Mouse (Mus musculus): ENCODE data around the gene Gm49337. TPM values are rescaled to one million over a fixed set of nuclear protein-coding genes. Genes with fewer than 3 reads are reported as not detected.
"Not testable (repeated sequence)": the region's sequence is repeated elsewhere in the genome, so short reads cannot be mapped to it uniquely, and the experiment has no call there.

The Gm49337 gene
- polyA plus RNA-seq, 1 experiment from 2014 or later = not detected

GRCm38 (mm10) chr4:116220071-116220650 is 47.0 kb downstream of the Gm49337 start:
- H3K9me3 ChIP-seq (replicated peaks) = no peaks in the 10 kb centered on the region
- H3K27ac ChIP-seq = peak overlapping the region; percentile 87
- 29% methylated on average over 6 of the region's 6 CpGs for WGBS (ENCODE audit: insufficient replicate concordance)
- H3K4me3 ChIP-seq = peak overlapping the region; percentile 71
- H3K27me3 ChIP-seq (replicated peaks) = peaks cover 11% of the 10 kb centered on the region; the same call in 1 of the 2 replicates
- ATAC-seq = no peak
- H3K4me2 ChIP-seq = peak overlapping the region; percentile 96
- peaks cover 18% of the 10 kb centered on the region for H3K4me1 ChIP-seq
- peak overlapping the region; percentile 81 for H3K9ac ChIP-seq
- no peaks in the 10 kb centered on the region for H3K36me3 ChIP-seq

GRCm38 (mm10) chr4:116220780-116221139 is 47.6 kb downstream of the Gm49337 start:
- Histone ChIP-seq H3K27me3 (replicated peaks) (peaks cover 11% of the 10 kb centered on the region; the same call in 1 of the 2 replicates), H3K9me3 (replicated peaks) (no peaks in the 10 kb centered on the region), H3K4me1 (peaks cover 18% of the 10 kb centered on the region), H3K4me3 (peak overlapping the region; percentile 71), H3K4me2 (peak overlapping the region; percentile 96), H3K27ac (peak overlapping the region; percentile 87), H3K9ac (peak overlapping the region; percentile 81), H3K36me3 (no peaks in the 10 kb centered on the region)
- peak; percentile 69 for ATAC-seq
- 4% methylated on average over 26 of the region's 26 CpGs for WGBS (ENCODE audit: insufficient replicate concordance)

GRCm38 (mm10) chr4:116221140-116221851 is 48.1 kb downstream of the Gm49337 start, which contains the start of gene Pik3r3:
Pik3r3 (plus strand) TSS chr4:116221618.
- H3K27ac ChIP-seq = peak within 1 kb of the TSS; percentile 87
- H3K36me3 ChIP-seq = no peaks in the 10 kb centered on the region
- peaks cover 18% of the 10 kb centered on the region for H3K4me1 ChIP-seq
- WGBS (ENCODE audit: insufficient replicate concordance) = 2% methylated on average over 53 of the region's 53 CpGs
- no peaks in the 10 kb centered on the region for H3K9me3 ChIP-seq (replicated peaks)
- peaks cover 11% of the 10 kb centered on the region; the same call in 1 of the 2 replicates for H3K27me3 ChIP-seq (replicated peaks)
- peak within 1 kb of the TSS; percentile 86 for H3K9ac ChIP-seq
- H3K4me3 ChIP-seq = peak within 1 kb of the TSS; percentile 71
- peak; percentile 100 for ATAC-seq
- H3K4me2 ChIP-seq = peak within 1 kb of the TSS; percentile 96

- ATAC-seq = no peak
- 2% methylated on average over 23 of the region's 23 CpGs for WGBS (ENCODE audit: insufficient replicate concordance)
- peak overlapping the region; percentile 87 for H3K27ac ChIP-seq
These were observed 49.0 kb downstream of the Gm49337 start for GRCm38 (mm10) chr4:116221996-116222842.

GRCm38 (mm10) chr4:116222843-116223119 is 49.6 kb downstream of the Gm49337 start:
- H3K4me3 ChIP-seq = peak overlapping the region; percentile 71
- peak overlapping the region; percentile 96 for H3K4me2 ChIP-seq
- H3K27me3 ChIP-seq (replicated peaks) = peaks cover 11% of the 10 kb centered on the region; the same call in 1 of the 2 replicates
- no peaks in the 10 kb centered on the region for H3K9me3 ChIP-seq (replicated peaks)
- WGBS (ENCODE audit: insufficient replicate concordance) = 28% methylated on average over 6 of the region's 6 CpGs
- H3K4me1 ChIP-seq = peaks cover 18% of the 10 kb centered on the region
- no peaks in the 10 kb centered on the region for H3K36me3 ChIP-seq
- no peak overlapping the region for H3K9ac ChIP-seq
- ATAC-seq = no peak
- no peak overlapping the region for H3K27ac ChIP-seq

More at GRCm38 (mm10) chr4:116221996-116222842, 49.0 kb downstream of the Gm49337 start:
- H3K9ac ChIP-seq = peak overlapping the region; percentile 86
- peaks cover 11% of the 10 kb centered on the region; the same call in 1 of the 2 replicates for H3K27me3 ChIP-seq (replicated peaks)
- peak overlapping the region; percentile 96 for H3K4me2 ChIP-seq
- peaks cover 18% of the 10 kb centered on the region for H3K4me1 ChIP-seq
- H3K9me3 ChIP-seq (replicated peaks) = no peaks in the 10 kb centered on the region
- no peaks in the 10 kb centered on the region for H3K36me3 ChIP-seq
- H3K4me3 ChIP-seq = peak overlapping the region; percentile 71

- no peak overlapping the region for H3K4me2 ChIP-seq
- 52% methylated on average over 3 of the region's 3 CpGs for WGBS (ENCODE audit: insufficient replicate concordance)
- no peak for ATAC-seq
- no peaks in the 10 kb centered on the region for H3K27me3 ChIP-seq (replicated peaks)
- H3K27ac ChIP-seq = no peak overlapping the region
- H3K9ac ChIP-seq = no peak overlapping the region
- no peaks in the 10 kb centered on the region for H3K36me3 ChIP-seq
- H3K4me3 ChIP-seq = no peak overlapping the region
- no peaks in the 10 kb centered on the region for H3K9me3 ChIP-seq (replicated peaks)
- H3K4me1 ChIP-seq = 0 out of 2 replicates have a peak, but pooled peaks cover 4% of the 10 kb centered on the region
These were observed 70.2 kb downstream of the Gm49337 start for GRCm38 (mm10) chr4:116243377-116243776.

- Histone ChIP-seq H3K27me3 (replicated peaks) (no peaks in the 10 kb centered on the region), H3K9me3 (replicated peaks) (no peaks in the 10 kb centered on the region)
- WGBS (ENCODE audit: insufficient replicate concordance) = 35% methylated on average over 2 of the region's 2 CpGs
These were observed 71.1 kb downstream of the Gm49337 start for GRCm38 (mm10) chr4:116244240-116244639.

GRCm38 (mm10) chr4:116245926-116246325 is 72.7 kb downstream of the Gm49337 start:
- H3K9me3 ChIP-seq (replicated peaks); ATAC-seq; H3K36me3 ChIP-seq; H3K27ac ChIP-seq; H3K27me3 ChIP-seq (replicated peaks); H3K4me3 ChIP-seq; H3K9ac ChIP-seq; H3K4me2 ChIP-seq: not testable (repeated sequence)
- peaks cover 12% of the 10 kb centered on the region; the same call in 1 of the 2 replicates for H3K4me1 ChIP-seq
- 17% methylated on average over 3 of the region's 3 CpGs for WGBS (ENCODE audit: insufficient replicate concordance)

More at GRCm38 (mm10) chr4:116244240-116244639, 71.1 kb downstream of the Gm49337 start:
- no peak for ATAC-seq
- 0 out of 2 replicates have a peak, but pooled peaks cover 4% of the 10 kb centered on the region for H3K4me1 ChIP-seq
- no peak overlapping the region for H3K4me3 ChIP-seq
- H3K4me2 ChIP-seq = no peak overlapping the region
- no peaks in the 10 kb centered on the region for H3K36me3 ChIP-seq
- no peak overlapping the region for H3K9ac ChIP-seq
- H3K27ac ChIP-seq = no peak overlapping the region

- WGBS (ENCODE audit: insufficient replicate concordance) = 58% methylated on average over 3 of the region's 3 CpGs
- Histone ChIP-seq H3K4me2 (no peak overlapping the region), H3K4me1 (peaks cover 8% of the 10 kb centered on the region; the same call in 1 of the 2 replicates), H3K27me3 (replicated peaks) (no peaks in the 10 kb centered on the region), H3K9ac (no peak overlapping the region), H3K4me3 (no peak overlapping the region), H3K9me3 (replicated peaks) (no peaks in the 10 kb centered on the region), H3K36me3 (no peaks in the 10 kb centered on the region), H3K27ac (no peak overlapping the region)
- ATAC-seq = 0 out of 2 replicates have a peak, but pooled peaks have one; percentile 24
These were observed 76.8 kb downstream of the Gm49337 start for GRCm38 (mm10) chr4:116249986-116250385.

- WGBS (ENCODE audit: insufficient replicate concordance) = 86% methylated on average over 6 of the region's 6 CpGs
- ATAC-seq = no peak
- Histone ChIP-seq H3K4me2 (no peak overlapping the region), H3K4me3 (no peak overlapping the region), H3K27ac (no peak overlapping the region), H3K36me3 (no peaks in the 10 kb centered on the region), H3K4me1 (no peaks in the 10 kb centered on the region), H3K9ac (no peak overlapping the region), H3K27me3 (replicated peaks) (no peaks in the 10 kb centered on the region), H3K9me3 (replicated peaks) (no peaks in the 10 kb centered on the region)
These were observed 95.0 kb downstream of the Gm49337 start for GRCm38 (mm10) chr4:116268220-116268619.

- 56% methylated on average over 2 of the region's 2 CpGs for WGBS (ENCODE audit: insufficient replicate concordance)
- Histone ChIP-seq H3K4me3 (no peak overlapping the region), H3K36me3 (no peaks in the 10 kb centered on the region), H3K4me2 (no peak overlapping the region), H3K27me3 (replicated peaks) (no peaks in the 10 kb centered on the region), H3K9ac (no peak overlapping the region), H3K4me1 (no peaks in the 10 kb centered on the region), H3K9me3 (replicated peaks) (no peaks in the 10 kb centered on the region), H3K27ac (no peak overlapping the region)
- ATAC-seq = no peak
These were observed 109.0 kb downstream of the Gm49337 start for GRCm38 (mm10) chr4:116282211-116282610.

Data from liver, embryonic 12.5 days (tissue).